In the genomic region with DNA sequence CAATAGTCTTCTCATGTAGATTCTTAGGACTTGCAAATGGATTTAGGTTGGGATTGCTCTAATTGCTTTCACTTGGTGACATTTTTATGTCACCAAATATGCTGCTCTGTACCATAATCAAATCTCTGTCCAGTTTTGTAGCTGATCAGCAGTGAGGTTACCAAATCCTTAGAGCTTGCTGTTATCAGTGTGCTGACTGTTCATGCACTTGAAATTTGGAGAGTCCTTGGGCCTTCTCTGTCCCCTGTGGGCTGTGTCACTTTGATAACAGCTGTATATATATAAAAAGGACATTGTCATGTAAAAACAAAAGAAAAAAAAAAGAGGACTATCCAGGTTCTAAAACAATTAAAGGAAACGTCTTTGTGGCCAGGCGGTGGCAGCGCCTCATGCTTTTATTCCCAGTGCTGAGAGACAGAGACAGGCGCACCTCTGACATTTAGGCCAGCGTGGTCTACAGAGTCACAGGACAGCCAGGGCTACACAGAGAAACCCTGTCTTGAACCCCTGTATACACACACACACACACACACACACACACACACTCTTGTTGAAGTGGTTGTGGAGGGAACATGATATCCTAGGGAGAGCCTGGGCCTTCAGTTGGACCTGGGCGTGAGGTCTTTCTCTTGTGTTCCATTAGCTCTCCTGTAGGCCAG, we compare ENCODE assay signal across 19 mouse cellular contexts. TPM values are rescaled to one million over a fixed set of nuclear protein-coding genes. Genes with fewer than 3 reads are reported as not detected.
DNase-seq lines count a peak whose midpoint lies in the region; ATAC-seq lines count a peak whose summit lies in the region.
"Had no signal": no experiment of that assay in that cellular context is flagged by ENCODE, and none has a peak within 500 bp of the region (broad histone marks: within the 10 kb centered on the region; RNA-seq: fewer than 3 reads in every experiment).

No protein-coding gene starts in this region.

- H3K27me3 ChIP-seq in heart, embryonic 16.5 days (ENCODE audit: control insufficient read depth, insufficient read depth, low read length): no peaks in the 10 kb centered on the region
- H3K27me3 ChIP-seq in lung, embryonic 16.5 days (ENCODE audit: control insufficient read depth, insufficient read depth, low read depth, low read length): no peaks in the 10 kb centered on the region
- no peaks in the 10 kb centered on the region for H3K27me3 ChIP-seq in liver, embryonic 16.5 days (ENCODE audit: control insufficient read depth, insufficient read depth, low read depth, low read length)
- no peaks in the 10 kb centered on the region for H3K27me3 ChIP-seq in hindbrain, embryonic 12.5 days
- H3K27me3 ChIP-seq: midbrain, embryonic 15.5 days had no signal

- intact Hi-C loops in heart, postnatal 10 days (cut with DNase I): no loop called here

- no peaks in the 10 kb centered on the region for H3K9me3 ChIP-seq in heart, embryonic 16.5 days (replicated peaks; ENCODE audit: control insufficient read depth, low read length)
- H3K9me3 ChIP-seq in lung, embryonic 16.5 days (ENCODE audit: control insufficient read depth, low read length): no peaks in the 10 kb centered on the region
- no peaks in the 10 kb centered on the region for H3K9me3 ChIP-seq in liver, embryonic 16.5 days (replicated peaks; ENCODE audit: control insufficient read depth, low read length)
- H3K9me3 ChIP-seq in hindbrain, embryonic 12.5 days (replicated peaks): no peaks in the 10 kb centered on the region
- H3K9me3 ChIP-seq: limb, embryonic 10.5 days; midbrain, embryonic 15.5 days had no signal

- H3K4me3 ChIP-seq in heart, embryonic 16.5 days (ENCODE audit: low read length): no peak overlapping the region
- H3K4me3 ChIP-seq in lung, embryonic 16.5 days (ENCODE audit: low read length): no peak overlapping the region
- H3K4me3 ChIP-seq in liver, embryonic 16.5 days (ENCODE audit: low read depth, low read length): no peak overlapping the region
- H3K4me3 ChIP-seq in hindbrain, embryonic 12.5 days: no peak overlapping the region
- H3K4me3 ChIP-seq: gastrocnemius, adult 2 months; limb, embryonic 10.5 days; midbrain, embryonic 15.5 days had no signal

- no peak overlapping the region for H3K9ac ChIP-seq in heart, embryonic 16.5 days (ENCODE audit: low read length)
- H3K9ac ChIP-seq in lung, embryonic 16.5 days (ENCODE audit: low read length): no peak overlapping the region
- H3K9ac ChIP-seq in liver, embryonic 16.5 days (ENCODE audit: low read depth, low read length): no peak overlapping the region
- H3K9ac ChIP-seq in hindbrain, embryonic 12.5 days: no peak overlapping the region
- H3K9ac ChIP-seq: midbrain, embryonic 15.5 days had no signal

- H3K4me2 ChIP-seq in heart, embryonic 16.5 days (ENCODE audit: low read depth, low read length): peak overlapping the region; percentile 19; the same call in 1 of the 2 replicates
- H3K4me2 ChIP-seq in lung, embryonic 16.5 days (ENCODE audit: low read depth, low read length): no peak overlapping the region
- H3K4me2 ChIP-seq in liver, embryonic 16.5 days (ENCODE audit: low read depth, low read length): no peak overlapping the region
- no peak overlapping the region for H3K4me2 ChIP-seq in hindbrain, embryonic 12.5 days (replicated peaks)
- H3K4me2 ChIP-seq: midbrain, embryonic 15.5 days had no signal

- DNase-seq in heart, postnatal 10 days: no peak
- no peak for DNase-seq in lung, postnatal 14 days
- peak; percentile 41 for DNase-seq in MEL-GATA-1-ER (ENCODE audit: extremely low read depth, low read depth)
- DNase-seq in ovary, postnatal 36 days (ENCODE audit: low spot score): no peak
- DNase-seq: adrenal gland, postnatal 25 days; cerebellum, postnatal 10 days; gastrocnemius, adult 2 months; right cerebral cortex, postnatal 14 days; thymus, postnatal 14 days had no signal

- 61% methylated on average over 6 of the region's 6 CpGs for WGBS in heart, embryonic 16.5 days
- 70% methylated on average over 6 of the region's 6 CpGs for WGBS in lung, embryonic 16.5 days
- WGBS in liver, embryonic 16.5 days (ENCODE audit: insufficient replicate concordance): 46% methylated on average over 6 of the region's 6 CpGs
- 76% methylated on average over 6 of the region's 6 CpGs for WGBS in hindbrain, embryonic 12.5 days

- no peaks in the 10 kb centered on the region for H3K36me3 ChIP-seq in heart, embryonic 16.5 days (ENCODE audit: control insufficient read depth, insufficient read depth)
- no peaks in the 10 kb centered on the region for H3K36me3 ChIP-seq in lung, embryonic 16.5 days (ENCODE audit: control insufficient read depth, insufficient read depth, low read length)
- no peaks in the 10 kb centered on the region for H3K36me3 ChIP-seq in liver, embryonic 16.5 days (ENCODE audit: control insufficient read depth, insufficient read depth)
- no peaks in the 10 kb centered on the region for H3K36me3 ChIP-seq in hindbrain, embryonic 12.5 days
- H3K36me3 ChIP-seq: limb, embryonic 10.5 days; midbrain, embryonic 15.5 days had no signal

- H3K27ac ChIP-seq in heart, embryonic 16.5 days (ENCODE audit: low read length): peak overlapping the region; percentile 64
- no peak overlapping the region for H3K27ac ChIP-seq in lung, embryonic 16.5 days (ENCODE audit: low read length)
- no peak overlapping the region for H3K27ac ChIP-seq in liver, embryonic 16.5 days (ENCODE audit: low read length)
- no peak overlapping the region for H3K27ac ChIP-seq in hindbrain, embryonic 12.5 days
- H3K27ac ChIP-seq: limb, embryonic 10.5 days; macrophage; midbrain, embryonic 15.5 days had no signal

- H3K4me1 ChIP-seq in heart, embryonic 16.5 days (ENCODE audit: control insufficient read depth, insufficient read depth, low read length): peaks cover 25% of the 10 kb centered on the region
- H3K4me1 ChIP-seq in lung, embryonic 16.5 days (replicated peaks; ENCODE audit: control insufficient read depth, insufficient read depth, low read length): peaks cover 12% of the 10 kb centered on the region
- H3K4me1 ChIP-seq in liver, embryonic 16.5 days (ENCODE audit: control insufficient read depth, low read depth, low read length): peaks cover 40% of the 10 kb centered on the region
- H3K4me1 ChIP-seq in hindbrain, embryonic 12.5 days: peaks cover 9% of the 10 kb centered on the region

- ATAC-seq in heart, embryonic 16.5 days (replicated peaks; ENCODE audit: extremely low read depth, insufficient read depth, low FRiP score): no peak; the same call in 1 of the 2 replicates
- ATAC-seq in lung, embryonic 16.5 days (ENCODE audit: low read depth): 0 out of 2 replicates have a peak, but pooled peaks have one; percentile 30
- 0 out of 2 replicates have a peak, but pooled peaks have one; percentile 37 for ATAC-seq in liver, embryonic 16.5 days (ENCODE audit: low read depth)
- no peak for ATAC-seq in hindbrain, embryonic 12.5 days (ENCODE audit: low FRiP score)
- ATAC-seq: activated CD4-positive, CD25-positive, alpha-beta regulatory T cell, adult 4 months; forebrain, embryonic 14.5 days; inflammation-experienced regulatory T-cells, adult 6 months; midbrain, embryonic 15.5 days had no signal

RNA-seq across cellular contexts. Expression of a gene that starts 5.4 kb away (rescaled TPM):
- polyA plus RNA-seq in heart, embryonic 16.5 days (2015; fragmentation: Nextera tagmentation; extraction: Ambion mirVana): 3.5 and 4.1 TPM in 2 replicates
- 10 to 100 TPM; 19.9 to 22.6 TPM for total RNA-seq in heart, postnatal 10 days (2021)
- polyA plus RNA-seq in lung, embryonic 16.5 days (2015; fragmentation: Nextera tagmentation; extraction: Ambion mirVana): 3.7 TPM in 2 replicates
- polyA plus RNA-seq in liver, embryonic 16.5 days (2015; fragmentation: Nextera tagmentation; extraction: Ambion mirVana): 1.9 and 2.3 TPM in 2 replicates
- 8.5 and 10.1 TPM in 2 replicates for polyA plus RNA-seq in hindbrain, embryonic 12.5 days (2016; fragmentation: Nextera tagmentation; extraction: Ambion mirVana)

Comparison
In these comparisons a context has a peak if more than half of its experiments do, and no peak if none do; other contexts are left out.
1. ATAC-seq: peak in lung, embryonic 16.5 days (single experiment) and liver, embryonic 16.5 days (single experiment); none in heart, embryonic 16.5 days (single experiment) and hindbrain, embryonic 12.5 days (single experiment).